ENCODE assay signal across 17 mouse cellular contexts in the genomic region with DNA sequence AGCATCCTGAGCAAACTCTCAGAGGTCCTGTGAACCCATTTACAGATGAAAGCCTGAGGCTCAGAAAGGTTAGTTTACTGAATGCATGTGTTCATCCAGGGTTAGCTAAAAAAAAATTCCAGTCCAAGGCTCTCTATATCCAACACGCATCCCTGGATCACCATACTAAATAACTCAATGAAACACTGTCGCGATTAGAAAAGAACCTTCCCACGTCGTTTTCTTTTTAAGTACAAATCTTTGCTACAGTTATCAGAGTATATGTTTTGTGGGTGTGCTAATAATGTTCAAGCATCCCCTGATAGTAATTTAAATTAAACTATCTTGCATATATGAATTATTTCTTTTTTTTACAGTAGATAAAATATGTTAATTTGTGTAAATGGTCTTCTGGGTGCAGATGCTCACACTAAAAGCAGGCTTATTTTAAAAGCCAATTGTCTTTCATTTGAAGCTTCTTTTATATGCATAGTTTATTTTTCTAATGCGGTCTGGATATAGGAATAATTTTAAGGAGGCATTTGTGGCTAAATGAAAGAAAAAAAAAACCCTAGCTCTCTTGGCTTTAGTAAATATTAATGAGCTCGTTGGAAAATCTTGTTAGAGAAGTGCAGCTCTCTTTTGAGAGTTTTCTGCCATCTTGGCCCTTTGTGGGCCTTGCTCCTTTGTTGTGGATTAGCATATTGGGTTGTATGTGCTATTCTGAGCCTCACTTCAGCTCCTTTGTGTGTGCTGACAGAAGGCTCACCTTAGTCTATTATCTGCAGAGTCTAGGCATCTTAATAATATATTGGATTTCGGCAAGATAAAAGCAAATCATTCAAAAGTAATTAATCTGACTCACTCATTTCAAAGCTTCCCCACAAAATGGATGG.
DNase-seq lines count a peak whose midpoint lies in the region; ATAC-seq and TF ChIP-seq lines count a peak whose summit lies in the region.
"Had no signal": no experiment of that assay in that cellular context is flagged by ENCODE, and none has a peak within 500 bp of the region (broad histone marks: within the 10 kb centered on the region; RNA-seq: fewer than 3 reads in every experiment).

No protein-coding gene starts in this region.

- H3K9ac ChIP-seq in hindbrain, embryonic 13.5 days: no peak overlapping the region
- H3K9ac ChIP-seq in hindbrain, embryonic 16.5 days (ENCODE audit: low read depth, low read length): no peak overlapping the region
- no peak overlapping the region for H3K9ac ChIP-seq in forebrain, embryonic 12.5 days
- H3K9ac ChIP-seq in forebrain, postnatal 0 days: no peak overlapping the region
- H3K9ac ChIP-seq in midbrain, embryonic 16.5 days (ENCODE audit: low read depth, low read length): no peak overlapping the region
- H3K9ac ChIP-seq: limb, embryonic 15.5 days; liver, embryonic 15.5 days had no signal

- H3K4me3 ChIP-seq in hindbrain, embryonic 13.5 days: no peak overlapping the region
- no peak overlapping the region for H3K4me3 ChIP-seq in hindbrain, embryonic 16.5 days (ENCODE audit: low read length)
- H3K4me3 ChIP-seq in forebrain, embryonic 12.5 days (replicated peaks): no peak overlapping the region
- H3K4me3 ChIP-seq in forebrain, postnatal 0 days (ENCODE audit: low read depth, low read length): no peak overlapping the region
- H3K4me3 ChIP-seq in midbrain, embryonic 16.5 days (ENCODE audit: low read depth, low read length): no peak overlapping the region
- H3K4me3 ChIP-seq: limb, embryonic 15.5 days; liver, embryonic 15.5 days had no signal

- H3K4me2 ChIP-seq in hindbrain, embryonic 13.5 days: no peak overlapping the region
- no peak overlapping the region for H3K4me2 ChIP-seq in hindbrain, embryonic 16.5 days (ENCODE audit: low read length)
- no peak overlapping the region for H3K4me2 ChIP-seq in forebrain, embryonic 12.5 days
- no peak overlapping the region for H3K4me2 ChIP-seq in forebrain, postnatal 0 days (ENCODE audit: low read depth)
- no peak overlapping the region for H3K4me2 ChIP-seq in midbrain, embryonic 16.5 days (ENCODE audit: low read length)
- H3K4me2 ChIP-seq: heart, embryonic 11.5 days; limb, embryonic 15.5 days; liver, embryonic 15.5 days had no signal

- DNase-seq in forebrain, postnatal 0 days: peak; percentile 22
- DNase-seq in thymus, adult 18-20 months: no peak
- no peak for DNase-seq in gastrocnemius, adult 18-20 months (ENCODE audit: low spot score)
- DNase-seq: cerebellum, adult 9-10 months; heart, postnatal 10 days; kidney, adult 11 months; right cerebral cortex, postnatal 14 days; spleen, adult 18-20 months had no signal

- no peaks in the 10 kb centered on the region for H3K4me1 ChIP-seq in hindbrain, embryonic 13.5 days (replicated peaks)
- no peaks in the 10 kb centered on the region for H3K4me1 ChIP-seq in hindbrain, embryonic 16.5 days (ENCODE audit: control insufficient read depth, insufficient read depth, low read depth, low read length)
- H3K4me1 ChIP-seq in forebrain, embryonic 12.5 days: peaks cover 12% of the 10 kb centered on the region
- no peaks in the 10 kb centered on the region for H3K4me1 ChIP-seq in forebrain, postnatal 0 days (ENCODE audit: insufficient read depth)
- peaks cover 3% of the 10 kb centered on the region for H3K4me1 ChIP-seq in midbrain, embryonic 16.5 days (ENCODE audit: control insufficient read depth, insufficient read depth, low read length)
- H3K4me1 ChIP-seq: limb, embryonic 15.5 days; liver, embryonic 15.5 days had no signal

- WGBS in hindbrain, embryonic 13.5 days: 43% methylated on average over 8 of the region's 8 CpGs
- WGBS in hindbrain, embryonic 16.5 days: 47% methylated on average over 8 of the region's 8 CpGs
- WGBS in forebrain, embryonic 12.5 days: 21% methylated on average over 8 of the region's 8 CpGs
- WGBS in forebrain, postnatal 0 days: 16% methylated on average over 8 of the region's 8 CpGs
- 23% methylated on average over 8 of the region's 8 CpGs for whole genome bisulfite sequencing in midbrain, embryonic 16.5 days

- no peaks in the 10 kb centered on the region for H3K9me3 ChIP-seq in hindbrain, embryonic 13.5 days
- no peaks in the 10 kb centered on the region for H3K9me3 ChIP-seq in hindbrain, embryonic 16.5 days (ENCODE audit: control insufficient read depth, low read length)
- H3K9me3 ChIP-seq in forebrain, embryonic 12.5 days: no peaks in the 10 kb centered on the region
- H3K9me3 ChIP-seq in forebrain, postnatal 0 days (ENCODE audit: low read length): no peaks in the 10 kb centered on the region
- H3K9me3 ChIP-seq in midbrain, embryonic 16.5 days (replicated peaks; ENCODE audit: control insufficient read depth, low read length, poor library complexity, severe bottlenecking): no peaks in the 10 kb centered on the region
- H3K9me3 ChIP-seq: limb, embryonic 15.5 days; liver, embryonic 15.5 days had no signal

- H3K36me3 ChIP-seq in hindbrain, embryonic 13.5 days: no peaks in the 10 kb centered on the region
- H3K36me3 ChIP-seq in hindbrain, embryonic 16.5 days (ENCODE audit: control insufficient read depth, insufficient read depth, low read length): no peaks in the 10 kb centered on the region
- H3K36me3 ChIP-seq in forebrain, embryonic 12.5 days (replicated peaks): no peaks in the 10 kb centered on the region
- H3K36me3 ChIP-seq in forebrain, postnatal 0 days (ENCODE audit: insufficient read depth): no peaks in the 10 kb centered on the region
- H3K36me3 ChIP-seq in midbrain, embryonic 16.5 days (ENCODE audit: control insufficient read depth, insufficient read depth, low read length): no peaks in the 10 kb centered on the region
- H3K36me3 ChIP-seq: limb, embryonic 15.5 days; liver, embryonic 15.5 days had no signal

- ATAC-seq in hindbrain, embryonic 13.5 days (ENCODE audit: low FRiP score): peak; percentile 66; the same call in 1 of the 2 replicates
- no peak for ATAC-seq in hindbrain, embryonic 16.5 days
- peak; percentile 84 for ATAC-seq in forebrain, embryonic 12.5 days (ENCODE audit: low FRiP score)
- ATAC-seq in forebrain, postnatal 0 days: peak; percentile 45; the same call in 1 of the 2 replicates
- peak; percentile 85 for ATAC-seq in midbrain, embryonic 16.5 days

- TF ChIP-seq CTCF in forebrain, postnatal 0 days (IDR thresholded peaks at IDR 0.05; ENCODE audit: low read depth): no peak

- peak overlapping the region; percentile 67 for H3K27ac ChIP-seq in hindbrain, embryonic 13.5 days
- no peak overlapping the region for H3K27ac ChIP-seq in hindbrain, embryonic 16.5 days (ENCODE audit: low read depth, low read length)
- 0 out of 2 replicates have a peak overlapping the region, but pooled peaks have one; percentile 61 for H3K27ac ChIP-seq in forebrain, embryonic 12.5 days
- H3K27ac ChIP-seq in forebrain, postnatal 0 days (ENCODE audit: low read depth, low read length): no peak overlapping the region
- peak overlapping the region; percentile 33; the same call in 1 of the 2 replicates for H3K27ac ChIP-seq in midbrain, embryonic 16.5 days (ENCODE audit: low read length)
- H3K27ac ChIP-seq: kidney, postnatal 0 days; limb, embryonic 15.5 days; liver, embryonic 15.5 days; macrophage had no signal

- H3K27me3 ChIP-seq in hindbrain, embryonic 13.5 days: no peaks in the 10 kb centered on the region
- no peaks in the 10 kb centered on the region for H3K27me3 ChIP-seq in hindbrain, embryonic 16.5 days (replicated peaks; ENCODE audit: control insufficient read depth, insufficient read depth, low read length)
- H3K27me3 ChIP-seq in forebrain, embryonic 12.5 days: no peaks in the 10 kb centered on the region
- H3K27me3 ChIP-seq in forebrain, postnatal 0 days (ENCODE audit: insufficient read depth, low read length): no peaks in the 10 kb centered on the region
- no peaks in the 10 kb centered on the region for H3K27me3 ChIP-seq in midbrain, embryonic 16.5 days (ENCODE audit: control insufficient read depth, insufficient read depth, low read depth, low read length)
- H3K27me3 ChIP-seq: limb, embryonic 15.5 days; liver, embryonic 15.5 days had no signal

Comparison
In these comparisons a context has a peak if more than half of its experiments do, and no peak if none do; other contexts are left out.
1. H3K27ac ChIP-seq: peak in hindbrain, embryonic 13.5 days (single experiment), forebrain, embryonic 12.5 days (single experiment) and midbrain, embryonic 16.5 days (single experiment); none in hindbrain, embryonic 16.5 days (single experiment) and forebrain, postnatal 0 days (single experiment).